Comparison of ENCODE assay signal across 9 mouse cellular contexts in genomic region chr6:29234272-29234671, GRCm38 (mm10). TPM values are rescaled to one million over a fixed set of nuclear protein-coding genes. Genes with fewer than 3 reads are reported as not detected.
DNase-seq lines count a peak whose midpoint lies in the region; ATAC-seq and TF ChIP-seq lines count a peak whose summit lies in the region.
"Had no signal": no experiment of that assay in that cellular context is flagged by ENCODE, and none has a peak within 500 bp of the region (broad histone marks: within the 10 kb centered on the region; RNA-seq: fewer than 3 reads in every experiment).

No protein-coding gene starts in this region.

- H3K79me2 ChIP-seq in C2C12 (ENCODE audit: control insufficient read depth, insufficient read depth) = no peaks in the 10 kb centered on the region

- H3ac ChIP-seq in C2C12 (ENCODE audit: control insufficient read depth, insufficient read length, low read depth) = no peak overlapping the region

- TF ChIP-seq POLR2A in bone marrow, adult 2 months (IDR thresholded peaks at IDR 0.05; ENCODE audit: borderline replicate concordance, control insufficient read depth, low read depth, low read length) = no peak

- peak; percentile 57 for TF ChIP-seq CTCF in C2C12 (IDR thresholded peaks at IDR 0.05; ENCODE audit: control insufficient read depth, insufficient read depth, insufficient read length)
- TF ChIP-seq CTCF in bone marrow, adult 2 months (IDR thresholded peaks at IDR 0.05; ENCODE audit: control insufficient read depth, insufficient read depth, low read length) = peak; percentile 65

- WGBS in bone marrow, adult 2 months = 45% methylated on average over 8 of the region's 8 CpGs

- no peak overlapping the region for H3K4me3 ChIP-seq in C2C12 (ENCODE audit: insufficient read depth, poor library complexity, severe bottlenecking)
- H3K4me3 ChIP-seq in bone marrow, adult 2 months (replicated peaks; ENCODE audit: control insufficient read depth, low read depth, low read length) = no peak overlapping the region
- H3K4me3 ChIP-seq: limb, embryonic 13.5 days had no signal

- peaks cover 11% of the 10 kb centered on the region for H3K27me3 ChIP-seq in C2C12 (ENCODE audit: control insufficient read depth, insufficient read depth, insufficient read length)
- H3K27me3 ChIP-seq: limb, embryonic 13.5 days had no signal

- no peaks in the 10 kb centered on the region for H3K36me3 ChIP-seq in C2C12 (ENCODE audit: control insufficient read depth, insufficient read depth)
- H3K36me3 ChIP-seq: limb, embryonic 13.5 days had no signal

- intact Hi-C loops in heart, postnatal 14 days (cut with DNase I) = no loop called here

- no peaks in the 10 kb centered on the region; the same call in 1 of the 2 replicates for H3K4me1 ChIP-seq in bone marrow, adult 2 months (ENCODE audit: control insufficient read depth, insufficient read depth, low read length)
- H3K4me1 ChIP-seq: limb, embryonic 13.5 days had no signal

- peak; percentile 11 to 34 for DNase-seq in heart, postnatal 14 days
- DNase-seq in heart, adult 8-10 months (ENCODE audit: low spot score) = no peak
- DNase-seq in cerebellum, adult 9-11 months = no peak
- DNase-seq in ovary, postnatal 14 days (ENCODE audit: low spot score) = no peak
- DNase-seq in urinary bladder, adult 2 months (ENCODE audit: low spot score) = no peak

- peak; percentile 57 for ATAC-seq in megakaryocyte, adult 5-6 weeks (ENCODE audit: poor library complexity, severe bottlenecking)

- H3K27ac ChIP-seq in bone marrow, adult 2 months (ENCODE audit: control insufficient read depth, insufficient read depth, low read depth, low read length, poor library complexity) = no peak overlapping the region
- H3K27ac ChIP-seq: limb, embryonic 13.5 days had no signal

- H3K79me3 ChIP-seq in C2C12 (ENCODE audit: low read depth) = no peaks in the 10 kb centered on the region

TF ChIP-seq in C2C12, 6 proteins besides CTCF, POLR2A, EP300 and RAD21:
- peak; percentile 39 for TF ChIP-seq USF1 (IDR thresholded peaks at IDR 0.05; ENCODE audit: low read depth)
- no peak for TF ChIP-seq FOSL1 (IDR thresholded peaks at IDR 0.05; ENCODE audit: insufficient read depth, low read length, poor library complexity, severe bottlenecking)
- peak; percentile 49 for TF ChIP-seq MAX (IDR thresholded peaks at IDR 0.05)

RNA-seq across cellular contexts. Expression of gene Impdh1, which starts 18.1 kb away (rescaled TPM):
- total RNA-seq in heart, postnatal 14 days (2021) = 10 to 100 TPM; 25.2 to 27.0 TPM
- total RNA-seq in heart, adult 8-10 months (2022) = 10 to 100 TPM; 16.5 to 24.0 (median 20.5) TPM
- polyA plus RNA-seq in C2C12 (2012; fragmentation: generic; extraction: Trizol) = 65.9 TPM
- polyA plus RNA-seq in bone marrow, adult 2 months (2011; ENCODE audit: insufficient read depth, insufficient read length, low replicate concordance, missing spikeins) = 8.6 and 29.9 TPM in 2 replicates
- total RNA-seq in megakaryocyte, adult 5-6 weeks (2015) = 7.8 and 12.0 TPM in 2 replicates
- 9.0 and 11.6 TPM in 2 replicates for total RNA-seq in megakaryocyte, adult 5-6 weeks (2017)
- polyA plus RNA-seq in urinary bladder, adult 2 months (2012; rRNA removed) = 29.6 and 33.9 TPM in 2 replicates

RNA-seq across cellular contexts. Expression of gene Hilpda, which starts 38.0 kb away (rescaled TPM):
- 1 to 10 TPM; 4.6 to 5.3 TPM for total RNA-seq in heart, postnatal 14 days (2021)
- 1 to 10 TPM; 3.7 to 6.7 (median 6.1) TPM for total RNA-seq in heart, adult 8-10 months (2022)
- 33.9 TPM for polyA plus RNA-seq in C2C12 (2012; fragmentation: generic; extraction: Trizol)
- polyA plus RNA-seq in bone marrow, adult 2 months (2011; ENCODE audit: insufficient read depth, insufficient read length, low replicate concordance, missing spikeins) = 2.7 and 12.5 TPM in 2 replicates
- total RNA-seq in megakaryocyte, adult 5-6 weeks (2015) = 2.2 and 7.1 TPM in 2 replicates
- 1.9 and 3.1 TPM in 2 replicates for total RNA-seq in megakaryocyte, adult 5-6 weeks (2017)
- polyA plus RNA-seq in urinary bladder, adult 2 months (2012; rRNA removed) = 39.8 and 70.3 TPM in 2 replicates

RNA-seq across cellular contexts. Expression of gene Fam71f2, which starts 45.1 kb away (rescaled TPM):
- not detected for total RNA-seq in heart, postnatal 14 days (2021)
- under 1 TPM in 1 of 4 experiments, not detected in 3; 0.59 TPM for total RNA-seq in heart, adult 8-10 months (2022)
- polyA plus RNA-seq in C2C12 (2012; fragmentation: generic; extraction: Trizol) = 0.19 TPM
- not detected in 2 replicates for polyA plus RNA-seq in bone marrow, adult 2 months (2011; ENCODE audit: insufficient read depth, insufficient read length, low replicate concordance, missing spikeins)
- not detected in 2 replicates for total RNA-seq in megakaryocyte, adult 5-6 weeks (2015)
- total RNA-seq in megakaryocyte, adult 5-6 weeks (2017) = not detected in 2 replicates
- polyA plus RNA-seq in urinary bladder, adult 2 months (2012; rRNA removed) = 1.1 and 1.9 TPM in 2 replicates

RNA-seq across cellular contexts. Expression of gene Prrt4, which starts 54.9 kb away (rescaled TPM):
- 1 to 10 TPM; 4.2 to 4.7 TPM for total RNA-seq in heart, postnatal 14 days (2021)
- 1 to 10 TPM; 2.2 to 3.2 (median 2.9) TPM for total RNA-seq in heart, adult 8-10 months (2022)
- 0.09 TPM for polyA plus RNA-seq in C2C12 (2012; fragmentation: generic; extraction: Trizol)
- not detected in 2 replicates for polyA plus RNA-seq in bone marrow, adult 2 months (2011; ENCODE audit: insufficient read depth, insufficient read length, low replicate concordance, missing spikeins)
- not detected in 2 replicates for total RNA-seq in megakaryocyte, adult 5-6 weeks (2015)
- not detected in 2 replicates for total RNA-seq in megakaryocyte, adult 5-6 weeks (2017)
- 0.41 and 0.52 TPM in 2 replicates for polyA plus RNA-seq in urinary bladder, adult 2 months (2012; rRNA removed)

Comparison
In these comparisons a context has a peak if more than half of its experiments do, and no peak if none do; other contexts are left out.
1. DNase-seq: peak in heart, postnatal 14 days (2 of 2); none in heart, adult 8-10 months (single experiment), cerebellum, adult 9-11 months (single experiment), ovary, postnatal 14 days (single experiment) and urinary bladder, adult 2 months (single experiment).